ENCODE assay signal across 8 mouse cellular contexts in genomic region chr11:6475867-6476484, GRCm38 (mm10). TPM values are rescaled to one million over a fixed set of nuclear protein-coding genes. Genes with fewer than 3 reads are reported as not detected.
DNase-seq lines count a peak whose midpoint lies in the region; ATAC-seq and TF ChIP-seq lines count a peak whose summit lies in the region.

Purb (minus strand) TSS chr11:6475917.

- H3K9ac ChIP-seq in embryonic facial prominence, embryonic 15.5 days = peak within 1 kb of the TSS; percentile 87
- H3K9ac ChIP-seq in kidney, embryonic 14.5 days (ENCODE audit: low read depth, low read length) = peak within 1 kb of the TSS; percentile 97
- H3K9ac ChIP-seq in limb, embryonic 15.5 days = peak within 1 kb of the TSS; percentile 94
- peak within 1 kb of the TSS; percentile 92 for H3K9ac ChIP-seq in midbrain, postnatal 0 days (replicated peaks; ENCODE audit: low read length, poor library complexity, severe bottlenecking)

- H3K9me3 ChIP-seq in embryonic facial prominence, embryonic 15.5 days (replicated peaks) = no peaks in the 10 kb centered on the region
- no peaks in the 10 kb centered on the region for H3K9me3 ChIP-seq in heart, embryonic 10.5 days
- no peaks in the 10 kb centered on the region for H3K9me3 ChIP-seq in kidney, embryonic 14.5 days (ENCODE audit: control insufficient read depth, low read length)
- H3K9me3 ChIP-seq in limb, embryonic 15.5 days = no peaks in the 10 kb centered on the region
- H3K9me3 ChIP-seq in midbrain, postnatal 0 days (ENCODE audit: low read length) = no peaks in the 10 kb centered on the region

- TF ChIP-seq CTCF in bone marrow macrophage, adult 2 months (IDR thresholded peaks at IDR 0.05; ENCODE audit: low read depth, low read length) = no peak
- no peak; the same call in 1 of the 2 replicates for TF ChIP-seq CTCF in midbrain, postnatal 0 days (IDR thresholded peaks at IDR 0.05)

- no peaks in the 10 kb centered on the region for H3K27me3 ChIP-seq in embryonic facial prominence, embryonic 15.5 days
- no peaks in the 10 kb centered on the region for H3K27me3 ChIP-seq in heart, embryonic 10.5 days (ENCODE audit: insufficient read depth, poor library complexity, severe bottlenecking)
- H3K27me3 ChIP-seq in kidney, embryonic 14.5 days (ENCODE audit: control insufficient read depth, insufficient read depth, low read length) = no peaks in the 10 kb centered on the region
- no peaks in the 10 kb centered on the region for H3K27me3 ChIP-seq in limb, embryonic 15.5 days
- H3K27me3 ChIP-seq in midbrain, postnatal 0 days (ENCODE audit: insufficient read depth, low read length) = no peaks in the 10 kb centered on the region

- DNase-seq in A20 (ENCODE audit: low read depth, low spot score) = peak; percentile 90
- peak; percentile 93 for DNase-seq in heart, embryonic 10.5 days (ENCODE audit: low spot score)
- peak; percentile 91 for DNase-seq in midbrain, postnatal 0 days (ENCODE audit: low spot score)
- peak; percentile 94 to 96 for DNase-seq in spleen, postnatal 10 days (ENCODE audit: low spot score in 2 of 2)

- peak within 1 kb of the TSS; percentile 89 for H3K4me3 ChIP-seq in bone marrow macrophage, adult 2 months (ENCODE audit: insufficient read depth, low read length)
- H3K4me3 ChIP-seq in embryonic facial prominence, embryonic 15.5 days (replicated peaks) = peak within 1 kb of the TSS; percentile 92
- peak within 1 kb of the TSS; percentile 82 for H3K4me3 ChIP-seq in heart, embryonic 10.5 days
- peak within 1 kb of the TSS; percentile 96 for H3K4me3 ChIP-seq in kidney, embryonic 14.5 days (ENCODE audit: low read length)
- H3K4me3 ChIP-seq in limb, embryonic 15.5 days = peak within 1 kb of the TSS; percentile 93
- peak within 1 kb of the TSS; percentile 68 for H3K4me3 ChIP-seq in midbrain, postnatal 0 days (ENCODE audit: low read depth, low read length)

- ATAC-seq in embryonic facial prominence, embryonic 15.5 days (ENCODE audit: insufficient number of reproducible peaks, low FRiP score, low TSS enrichment, low read depth) = peak; percentile 90
- ATAC-seq in kidney, embryonic 14.5 days (ENCODE audit: low FRiP score, low TSS enrichment) = peak; percentile 92
- peak; percentile 91 for ATAC-seq in limb, embryonic 15.5 days (ENCODE audit: insufficient number of reproducible peaks, low FRiP score, low TSS enrichment, low read depth)
- ATAC-seq in midbrain, postnatal 0 days (ENCODE audit: low FRiP score) = peak; percentile 95

- peak within 1 kb of the TSS; percentile 64 for H3K4me2 ChIP-seq in embryonic facial prominence, embryonic 15.5 days (replicated peaks)
- H3K4me2 ChIP-seq in kidney, embryonic 14.5 days (replicated peaks; ENCODE audit: low read depth, low read length) = peak within 1 kb of the TSS; percentile 94
- peak within 1 kb of the TSS; percentile 66 for H3K4me2 ChIP-seq in limb, embryonic 15.5 days
- peak within 1 kb of the TSS; percentile 84 for H3K4me2 ChIP-seq in midbrain, postnatal 0 days (ENCODE audit: low read depth, low read length, poor library complexity, severe bottlenecking)

- no peaks in the 10 kb centered on the region for H3K36me3 ChIP-seq in embryonic facial prominence, embryonic 15.5 days
- peaks cover 6% of the 10 kb centered on the region for H3K36me3 ChIP-seq in heart, embryonic 10.5 days
- peaks cover 7% of the 10 kb centered on the region; the same call in 1 of the 2 replicates for H3K36me3 ChIP-seq in kidney, embryonic 14.5 days (ENCODE audit: control insufficient read depth, insufficient read depth, low read length)
- H3K36me3 ChIP-seq in limb, embryonic 15.5 days = 0 out of 2 replicates have a peak, but pooled peaks cover 9% of the 10 kb centered on the region
- H3K36me3 ChIP-seq in midbrain, postnatal 0 days (ENCODE audit: insufficient read depth, low read length) = no peaks in the 10 kb centered on the region

- under 1% methylated on average over 51 of the region's 76 CpGs for WGBS in embryonic facial prominence, embryonic 15.5 days
- WGBS in heart, embryonic 10.5 days = 9% methylated on average over 76 of the region's 76 CpGs
- WGBS in kidney, embryonic 14.5 days = under 1% methylated on average over 54 of the region's 76 CpGs
- WGBS in limb, embryonic 15.5 days = under 1% methylated on average over 64 of the region's 76 CpGs
- under 1% methylated on average over 30 of the region's 76 CpGs for WGBS in midbrain, postnatal 0 days

- H3K27ac ChIP-seq in bone marrow macrophage, adult 2 months (ENCODE audit: insufficient read depth, low read depth, low read length) = peak within 1 kb of the TSS; percentile 93
- peak within 1 kb of the TSS; percentile 97 for H3K27ac ChIP-seq in embryonic facial prominence, embryonic 15.5 days (replicated peaks)
- peak within 1 kb of the TSS; percentile 94 for H3K27ac ChIP-seq in heart, embryonic 10.5 days
- peak within 1 kb of the TSS; percentile 95 for H3K27ac ChIP-seq in kidney, embryonic 14.5 days (ENCODE audit: low read depth, low read length)
- peak within 1 kb of the TSS; percentile 97 for H3K27ac ChIP-seq in limb, embryonic 15.5 days
- H3K27ac ChIP-seq in midbrain, postnatal 0 days (ENCODE audit: low read depth, low read length) = peak within 1 kb of the TSS; percentile 99

- no peak for TF ChIP-seq POLR2A in bone marrow macrophage, adult 2 months (IDR thresholded peaks at IDR 0.05; ENCODE audit: borderline replicate concordance, low read depth, low read length)

- H3K4me1 ChIP-seq in bone marrow macrophage, adult 2 months (ENCODE audit: control insufficient read depth, insufficient read depth, low read length) = peaks cover 4% of the 10 kb centered on the region
- H3K4me1 ChIP-seq in embryonic facial prominence, embryonic 15.5 days = peaks cover 28% of the 10 kb centered on the region
- H3K4me1 ChIP-seq in heart, embryonic 10.5 days = peaks cover 4% of the 10 kb centered on the region
- H3K4me1 ChIP-seq in kidney, embryonic 14.5 days (ENCODE audit: control insufficient read depth, insufficient read depth, low read length) = peaks cover 21% of the 10 kb centered on the region
- peaks cover 24% of the 10 kb centered on the region for H3K4me1 ChIP-seq in limb, embryonic 15.5 days
- H3K4me1 ChIP-seq in midbrain, postnatal 0 days (ENCODE audit: insufficient read depth, low read length) = peaks cover 4% of the 10 kb centered on the region; the same call in 1 of the 2 replicates

RNA-seq across cellular contexts. Expression of gene Purb, which starts in this region (rescaled TPM):
- polyA plus RNA-seq in bone marrow macrophage, adult 2 months (2012; ENCODE audit: insufficient read depth, insufficient read length, missing spikeins) = 37.3 and 37.7 TPM in 2 replicates
- polyA plus RNA-seq in embryonic facial prominence, embryonic 15.5 days (2015; fragmentation: Nextera tagmentation; extraction: Ambion mirVana) = 28.7 and 32.1 TPM in 2 replicates
- polyA plus RNA-seq in heart, embryonic 10.5 days (2016; fragmentation: Nextera tagmentation; extraction: Ambion mirVana) = 21.0 and 24.4 TPM in 2 replicates
- polyA plus RNA-seq in kidney, embryonic 14.5 days (2014; fragmentation: Nextera tagmentation; extraction: Ambion mirVana) = 28.1 and 29.5 TPM in 2 replicates
- polyA plus RNA-seq in limb, embryonic 15.5 days (2015; fragmentation: Nextera tagmentation; extraction: Ambion mirVana) = 29.2 and 29.9 TPM in 2 replicates
- total RNA-seq in midbrain, postnatal 0 days (2014; rRNA removed) = 38.0 and 45.1 TPM in 2 replicates
- 12.2 and 14.2 TPM in 2 replicates for polyA plus RNA-seq in midbrain, postnatal 0 days (2015; fragmentation: Nextera tagmentation; extraction: Ambion mirVana)

Comparison
In these comparisons a context has a peak if more than half of its experiments do, and no peak if none do; other contexts are left out.
1. Peak in every context shown above with its lines: DNase-seq, ATAC-seq, H3K4me3 ChIP-seq and H3K27ac ChIP-seq.